Mouse (Mus musculus) heart, adult 2 months (tissue): ENCODE measurements at regions not wholly inside any gene's neighbourhood (a gene's known extent, or its start where the extent isn't known, plus 50 kb on each side); places are given as distances from the start of the nearest gene placed in this dataset.

Experiments
- CTCF ChIP-seq: fragments of 200-600 bp; IDR thresholded peaks from 2 replicates; pipeline ENCODE4 v1.8.1; 2022; ENCODE audit warnings: antibody characterized with exemption, mild to moderate bottlenecking, moderate library complexity
- POLR2A ChIP-seq: fragments of 200-500 bp; IDR thresholded peaks from 2 replicates; pipeline ENCODE4 v1.6.1; 2011; ENCODE audit warnings: mild to moderate bottlenecking, low read depth, low read length, control low read depth; ENCODE audit not compliant: insufficient read depth

- TF ChIP-seq CTCF (no peak), POLR2A (no peak)
These were observed 56.5 kb downstream of the 1700122O11Rik start for GRCm38 (mm10) chr17:47981556-47982027.
